Mouse (Mus musculus): ENCODE data around the gene Nrip2. TPM values are rescaled to one million over a fixed set of nuclear protein-coding genes. Genes with fewer than 3 reads are reported as not detected.

Gene Nrip2
- polyA plus RNA-seq, 1 experiment from 2014 or later, result 9.8 TPM

GRCm38 (mm10) chr6:128399421-128400185 is 507 bp downstream of the Nrip2 start:
- Histone ChIP-seq H3K9me3 (no peaks in the 10 kb centered on the region), H3K36me3 (no peaks in the 10 kb centered on the region), H3K4me1 (replicated peaks) (peaks cover 22% of the 10 kb centered on the region), H3K27me3 (no peaks in the 10 kb centered on the region), H3K9ac (peak overlapping the region; percentile 49), H3K4me2 (peak overlapping the region; percentile 58), H3K27ac (replicated peaks) (peak overlapping the region; percentile 58), H3K4me3 (peak overlapping the region; percentile 33)
- ATAC-seq (ENCODE audit: low FRiP score, low read depth), result peak; percentile 90
- 43% methylated on average over 21 of the region's 21 CpGs for WGBS

GRCm38 (mm10) chr6:128404708-128405107 is 5.6 kb downstream of the Nrip2 start:
- WGBS, result 49% methylated on average over 5 of the region's 5 CpGs
- Histone ChIP-seq H3K9me3 (no peaks in the 10 kb centered on the region), H3K9ac (no peak overlapping the region), H3K4me1 (replicated peaks) (peaks cover 15% of the 10 kb centered on the region), H3K4me3 (no peak overlapping the region), H3K27ac (replicated peaks) (no peak overlapping the region), H3K27me3 (no peaks in the 10 kb centered on the region), H3K4me2 (no peak overlapping the region), H3K36me3 (peaks cover 13% of the 10 kb centered on the region)
- ATAC-seq (ENCODE audit: low FRiP score, low read depth), result no peak

GRCm38 (mm10) chr6:128408544-128409125 is 9.5 kb downstream of the Nrip2 start:
- Histone ChIP-seq H3K4me2 (no peak overlapping the region), H3K4me1 (replicated peaks) (no peaks in the 10 kb centered on the region), H3K27ac (replicated peaks) (no peak overlapping the region), H3K27me3 (no peaks in the 10 kb centered on the region), H3K9ac (no peak overlapping the region), H3K4me3 (no peak overlapping the region), H3K9me3 (no peaks in the 10 kb centered on the region), H3K36me3 (peaks cover 35% of the 10 kb centered on the region)
- no peak for ATAC-seq (ENCODE audit: low FRiP score, low read depth)
- WGBS, result 84% methylated on average over 7 of the region's 7 CpGs

GRCm38 (mm10) chr6:128410305-128410704 is 11.2 kb downstream of the Nrip2 start:
- 94% methylated on average over 13 of the region's 13 CpGs for WGBS
- H3K4me1 ChIP-seq (replicated peaks), result no peaks in the 10 kb centered on the region
- H3K9ac ChIP-seq, result no peak overlapping the region
- H3K9me3 ChIP-seq, result no peaks in the 10 kb centered on the region
- H3K27ac ChIP-seq (replicated peaks), result no peak overlapping the region
- H3K4me2 ChIP-seq, result no peak overlapping the region
- no peak for ATAC-seq (ENCODE audit: low FRiP score, low read depth)
- no peaks in the 10 kb centered on the region for H3K27me3 ChIP-seq
- H3K4me3 ChIP-seq, result no peak overlapping the region
- H3K36me3 ChIP-seq, result peaks cover 40% of the 10 kb centered on the region

GRCm38 (mm10) chr6:128411115-128411514 is 12.0 kb downstream of the Nrip2 start:
- Histone ChIP-seq H3K9me3 (no peaks in the 10 kb centered on the region), H3K9ac (no peak overlapping the region), H3K27me3 (no peaks in the 10 kb centered on the region), H3K4me2 (no peak overlapping the region), H3K4me3 (no peak overlapping the region), H3K36me3 (peaks cover 40% of the 10 kb centered on the region), H3K27ac (replicated peaks) (no peak overlapping the region), H3K4me1 (replicated peaks) (no peaks in the 10 kb centered on the region)
- 19% methylated on average over 3 of the region's 3 CpGs for WGBS
- ATAC-seq (ENCODE audit: low FRiP score, low read depth), result peak; percentile 46

GRCm38 (mm10) chr6:128416169-128416568 is 17.1 kb downstream of the Nrip2 start:
- ATAC-seq (ENCODE audit: low FRiP score, low read depth), result no peak
- Histone ChIP-seq H3K4me2 (no peak overlapping the region), H3K27ac (replicated peaks) (no peak overlapping the region), H3K27me3 (no peaks in the 10 kb centered on the region), H3K4me3 (no peak overlapping the region), H3K9me3 (no peaks in the 10 kb centered on the region), H3K4me1 (replicated peaks) (no peaks in the 10 kb centered on the region), H3K9ac (no peak overlapping the region), H3K36me3 (peaks cover 18% of the 10 kb centered on the region)
- 89% methylated on average over 5 of the region's 5 CpGs for WGBS

GRCm38 (mm10) chr6:128418076-128418475 is 19.0 kb downstream of the Nrip2 start:
- no peaks in the 10 kb centered on the region for H3K9me3 ChIP-seq
- no peak overlapping the region for H3K4me3 ChIP-seq
- ATAC-seq (ENCODE audit: low FRiP score, low read depth), result no peak
- H3K27me3 ChIP-seq, result no peaks in the 10 kb centered on the region
- H3K4me1 ChIP-seq (replicated peaks), result no peaks in the 10 kb centered on the region
- H3K27ac ChIP-seq (replicated peaks), result no peak overlapping the region
- peaks cover 6% of the 10 kb centered on the region; the same call in 1 of the 2 replicates for H3K36me3 ChIP-seq
- no peak overlapping the region for H3K9ac ChIP-seq
- 93% methylated on average over 1 of the region's 1 CpGs for WGBS
- no peak overlapping the region for H3K4me2 ChIP-seq

- ATAC-seq (ENCODE audit: low FRiP score, low read depth), result no peak
- Histone ChIP-seq H3K4me2 (no peak overlapping the region), H3K4me1 (replicated peaks) (peaks cover 8% of the 10 kb centered on the region), H3K4me3 (no peak overlapping the region), H3K27me3 (no peaks in the 10 kb centered on the region), H3K27ac (replicated peaks) (no peak overlapping the region), H3K9me3 (no peaks in the 10 kb centered on the region), H3K9ac (no peak overlapping the region), H3K36me3 (no peaks in the 10 kb centered on the region)
- 92% methylated on average over 2 of the region's 2 CpGs for WGBS
Observed at GRCm38 (mm10) chr6:128421036-128421435, 21.9 kb downstream of the Nrip2 start.

- no peaks in the 10 kb centered on the region for H3K9me3 ChIP-seq
- no peak overlapping the region for H3K27ac ChIP-seq (replicated peaks)
- H3K27me3 ChIP-seq, result no peaks in the 10 kb centered on the region
- 89% methylated on average over 3 of the region's 3 CpGs for WGBS
- no peak overlapping the region for H3K4me2 ChIP-seq
- H3K4me1 ChIP-seq (replicated peaks), result peaks cover 8% of the 10 kb centered on the region
- H3K9ac ChIP-seq, result no peak overlapping the region
- no peak for ATAC-seq (ENCODE audit: low FRiP score, low read depth)
- no peaks in the 10 kb centered on the region for H3K36me3 ChIP-seq
- no peak overlapping the region for H3K4me3 ChIP-seq
Observed at GRCm38 (mm10) chr6:128421480-128421879, 22.4 kb downstream of the Nrip2 start.

GRCm38 (mm10) chr6:128423496-128424268 is 24.6 kb downstream of the Nrip2 start:
- H3K9ac ChIP-seq, result peak overlapping the region; percentile 86
- H3K27ac ChIP-seq (replicated peaks), result peak overlapping the region; percentile 100
- 0 out of 2 replicates have a peak, but pooled peaks have one; percentile 43 for ATAC-seq (ENCODE audit: low FRiP score, low read depth)
- H3K9me3 ChIP-seq, result no peaks in the 10 kb centered on the region
- H3K4me3 ChIP-seq, result peak overlapping the region; percentile 70
- H3K4me1 ChIP-seq (replicated peaks), result peaks cover 8% of the 10 kb centered on the region
- WGBS, result 46% methylated on average over 15 of the region's 16 CpGs
- H3K27me3 ChIP-seq, result no peaks in the 10 kb centered on the region
- peaks cover 8% of the 10 kb centered on the region for H3K36me3 ChIP-seq
- H3K4me2 ChIP-seq, result peak overlapping the region; percentile 72

- peak within 1 kb of the TSS; percentile 70 for H3K4me3 ChIP-seq
- peaks cover 13% of the 10 kb centered on the region for H3K36me3 ChIP-seq
- H3K9me3 ChIP-seq, result no peaks in the 10 kb centered on the region
- no peaks in the 10 kb centered on the region for H3K27me3 ChIP-seq
- H3K9ac ChIP-seq, result peak within 1 kb of the TSS; percentile 86
- under 1% methylated on average over 42 of the region's 42 CpGs for WGBS
- peak within 1 kb of the TSS; percentile 100 for H3K27ac ChIP-seq (replicated peaks)
- H3K4me2 ChIP-seq, result peak within 1 kb of the TSS; percentile 72
- peaks cover 8% of the 10 kb centered on the region for H3K4me1 ChIP-seq (replicated peaks)
- ATAC-seq (ENCODE audit: low FRiP score, low read depth), result peak; percentile 96
Observed at GRCm38 (mm10) chr6:128424269-128425019, 25.3 kb downstream of the Nrip2 start, which contains the start of gene Itfg2. TSS of gene Itfg2 (minus strand) at chr6:128424931.

Data from hindbrain, embryonic 15.5 days (tissue).